Mouse (Mus musculus) kidney, embryonic 16.5 days (tissue): ENCODE measurements at regions not wholly inside any gene's neighbourhood (a gene's known extent, or its start where the extent isn't known, plus 50 kb on each side); places are given as distances from the start of the nearest gene placed in this dataset.

Experiments used
- ATAC-seq: fragments of 200-750 bp; cut with Nextera tagmentation; 2 replicates; pipeline ENCODE4 v1.8.0; 2017; ENCODE audit warnings: moderate TSS enrichment; ENCODE audit not compliant: low FRiP score, low TSS enrichment
- H3K27ac ChIP-seq: fragments of 300-500 bp; sonication (generic); 2 replicates; pipeline ENCODE4 v1.5.1; 2014; ENCODE audit warnings: low read length
- H3K27me3 ChIP-seq: fragments of 300-500 bp; sonication (generic); 2 replicates; pipeline ENCODE4 v1.6.1; 2014; ENCODE audit warnings: low read length, control low read depth, mixed read lengths; ENCODE audit not compliant: insufficient read depth
- H3K36me3 ChIP-seq: fragments of 300-500 bp; sonication (generic); 2 replicates; pipeline ENCODE4 v1.6.1; 2014; ENCODE audit warnings: low read length, control low read depth, mixed read lengths; ENCODE audit not compliant: insufficient read depth
- H3K4me1 ChIP-seq: fragments of 300-500 bp; sonication (generic); 2 replicates; pipeline ENCODE4 v1.6.1; 2014; ENCODE audit warnings: low read length, control low read depth, mixed read lengths; ENCODE audit not compliant: insufficient read depth
- H3K4me2 ChIP-seq: fragments of 300-500 bp; sonication (generic); replicated peaks from 2 replicates; pipeline ENCODE4 v1.6.1; 2014; ENCODE audit warnings: low read depth, low read length
- H3K4me3 ChIP-seq: fragments of 300-500 bp; sonication (generic); 2 replicates; pipeline ENCODE4 v1.5.1; 2014; ENCODE audit warnings: mild to moderate bottlenecking, low read length
- H3K9ac ChIP-seq: fragments of 300-500 bp; sonication (generic); replicated peaks from 2 replicates; pipeline ENCODE4 v1.6.1; 2014; ENCODE audit warnings: low read length
- H3K9me3 ChIP-seq: fragments of 300-500 bp; sonication (generic); 2 replicates; pipeline ENCODE4 v1.6.1; 2016; ENCODE audit warnings: low read length, control low read depth
- WGBS: fragments of 180-500 bp; shearing (Covaris S2); extraction: QIAGEN DNeasy Blood & Tissue Kit; methylation state at CpG from one replicate; pipeline ENCODE4 v1.1.7; 2014; 5-methylcytosine and 5-hydroxymethylcytosine counted together

- Histone ChIP-seq H3K27me3 (no peaks in the 10 kb centered on the region), H3K36me3 (no peaks in the 10 kb centered on the region), H3K4me1 (no peaks in the 10 kb centered on the region), H3K27ac (no peak overlapping the region), H3K9ac (no peak overlapping the region), H3K4me2 (no peak overlapping the region), H3K9me3 (no peaks in the 10 kb centered on the region), H3K4me3 (no peak overlapping the region)
- 84% methylated on average over 2 of the region's 2 CpGs for WGBS
- no peak for ATAC-seq
Measured at GRCm38 (mm10) chr10:95074381-95074780, 129.7 kb upstream of the Plxnc1 start.

GRCm38 (mm10) chr10:95067971-95068370 lies 123.3 kb upstream of the Plxnc1 start:
- H3K9me3 ChIP-seq: no peaks in the 10 kb centered on the region
- WGBS: 79% methylated on average over 10 of the region's 10 CpGs
- no peak overlapping the region for H3K4me3 ChIP-seq
- ATAC-seq: no peak
- H3K27me3 ChIP-seq: no peaks in the 10 kb centered on the region
- H3K9ac ChIP-seq: no peak overlapping the region
- H3K4me1 ChIP-seq: no peaks in the 10 kb centered on the region
- H3K4me2 ChIP-seq: no peak overlapping the region
- H3K36me3 ChIP-seq: no peaks in the 10 kb centered on the region
- no peak overlapping the region for H3K27ac ChIP-seq

- Histone ChIP-seq H3K27ac (no peak overlapping the region), H3K4me2 (no peak overlapping the region), H3K36me3 (no peaks in the 10 kb centered on the region), H3K27me3 (no peaks in the 10 kb centered on the region), H3K9me3 (no peaks in the 10 kb centered on the region), H3K9ac (no peak overlapping the region), H3K4me1 (no peaks in the 10 kb centered on the region), H3K4me3 (no peak overlapping the region)
- 75% methylated on average over 6 of the region's 6 CpGs for WGBS
- ATAC-seq: no peak
Measured at GRCm38 (mm10) chr10:95066774-95067173, 122.1 kb upstream of the Plxnc1 start.

GRCm38 (mm10) chr10:95059486-95060091 lies 115.0 kb upstream of the Plxnc1 start:
- Histone ChIP-seq H3K36me3 (no peaks in the 10 kb centered on the region), H3K4me2 (no peak overlapping the region), H3K9me3 (no peaks in the 10 kb centered on the region), H3K9ac (no peak overlapping the region), H3K4me3 (no peak overlapping the region), H3K27ac (no peak overlapping the region), H3K27me3 (no peaks in the 10 kb centered on the region), H3K4me1 (no peaks in the 10 kb centered on the region)
- 72% methylated on average over 7 of the region's 7 CpGs for WGBS
- no peak for ATAC-seq

- Histone ChIP-seq H3K27me3 (no peaks in the 10 kb centered on the region), H3K4me3 (no peak overlapping the region), H3K4me2 (no peak overlapping the region), H3K4me1 (no peaks in the 10 kb centered on the region), H3K9me3 (no peaks in the 10 kb centered on the region), H3K9ac (no peak overlapping the region), H3K27ac (no peak overlapping the region), H3K36me3 (no peaks in the 10 kb centered on the region)
- WGBS: 83% methylated on average over 9 of the region's 9 CpGs
- ATAC-seq: no peak
Measured at GRCm38 (mm10) chr10:95059078-95059477, 114.4 kb upstream of the Plxnc1 start.

GRCm38 (mm10) chr10:95057051-95057714 lies 112.5 kb upstream of the Plxnc1 start:
- H3K27ac ChIP-seq: no peak overlapping the region
- no peaks in the 10 kb centered on the region for H3K4me1 ChIP-seq
- H3K27me3 ChIP-seq: no peaks in the 10 kb centered on the region
- H3K4me3 ChIP-seq: no peak overlapping the region
- whole genome bisulfite sequencing: 74% methylated on average over 9 of the region's 9 CpGs
- no peaks in the 10 kb centered on the region for H3K9me3 ChIP-seq
- H3K4me2 ChIP-seq: no peak overlapping the region
- no peaks in the 10 kb centered on the region for H3K36me3 ChIP-seq
- no peak overlapping the region for H3K9ac ChIP-seq
- no peak for ATAC-seq

GRCm38 (mm10) chr10:95056541-95056940 lies 111.9 kb upstream of the Plxnc1 start:
- Histone ChIP-seq H3K9ac (no peak overlapping the region), H3K4me3 (no peak overlapping the region), H3K4me1 (no peaks in the 10 kb centered on the region), H3K36me3 (no peaks in the 10 kb centered on the region), H3K27ac (no peak overlapping the region), H3K9me3 (no peaks in the 10 kb centered on the region), H3K27me3 (no peaks in the 10 kb centered on the region), H3K4me2 (no peak overlapping the region)
- WGBS: 74% methylated on average over 4 of the region's 4 CpGs
- no peak for ATAC-seq

- Histone ChIP-seq H3K27ac (no peak overlapping the region), H3K4me1 (no peaks in the 10 kb centered on the region), H3K4me3 (no peak overlapping the region), H3K27me3 (no peaks in the 10 kb centered on the region), H3K9ac (no peak overlapping the region), H3K9me3 (no peaks in the 10 kb centered on the region), H3K4me2 (no peak overlapping the region), H3K36me3 (no peaks in the 10 kb centered on the region)
- no peak for ATAC-seq
- WGBS: 91% methylated on average over 3 of the region's 3 CpGs
Measured at GRCm38 (mm10) chr10:95054869-95055268, 110.2 kb upstream of the Plxnc1 start.

- Histone ChIP-seq H3K9ac (no peak overlapping the region), H3K4me3 (no peak overlapping the region), H3K27me3 (no peaks in the 10 kb centered on the region), H3K36me3 (no peaks in the 10 kb centered on the region), H3K27ac (no peak overlapping the region), H3K4me2 (no peak overlapping the region), H3K4me1 (0 out of 2 replicates have a peak, but pooled peaks cover 1% of the 10 kb centered on the region), H3K9me3 (no peaks in the 10 kb centered on the region)
- 82% methylated on average over 5 of the region's 5 CpGs for WGBS
- ATAC-seq: no peak
Measured at GRCm38 (mm10) chr10:95048790-95049189, 104.2 kb upstream of the Plxnc1 start.

GRCm38 (mm10) chr10:95043978-95044377 lies 99.3 kb upstream of the Plxnc1 start:
- peak; percentile 63; the same call in 1 of the 2 replicates for ATAC-seq
- WGBS: 19% methylated on average over 7 of the region's 7 CpGs
- no peaks in the 10 kb centered on the region for H3K36me3 ChIP-seq

More at GRCm38 (mm10) chr10:95043978-95044377, 99.3 kb upstream of the Plxnc1 start:
- Histone ChIP-seq H3K9me3 (no peaks in the 10 kb centered on the region), H3K9ac (no peak overlapping the region), H3K4me3 (no peak overlapping the region), H3K27ac (no peak overlapping the region), H3K4me2 (no peak overlapping the region), H3K27me3 (no peaks in the 10 kb centered on the region), H3K4me1 (0 out of 2 replicates have a peak, but pooled peaks cover 3% of the 10 kb centered on the region)
